Mouse (Mus musculus) liver, embryonic 15.5 days (tissue): ENCODE results near the gene Stk17b. TPM values are rescaled to one million over a fixed set of nuclear protein-coding genes. Genes with fewer than 3 reads are reported as not detected.

Experiments
- ATAC-seq: fragments of 200-750 bp; cut with Nextera tagmentation; 2 replicates; pipeline ENCODE4 v1.8.0; 2017; ENCODE audit warnings: moderate number of reproducible peaks, mild to moderate bottlenecking, moderate library complexity; ENCODE audit not compliant: insufficient read depth
- H3K27ac ChIP-seq: fragments of 300-500 bp; sonication (generic); replicated peaks from 2 replicates; pipeline ENCODE4 v1.5.1; 2015; ENCODE audit warnings: mild to moderate bottlenecking, inconsistent platforms
- H3K27me3 ChIP-seq: fragments of 300-500 bp; sonication (generic); 2 replicates; pipeline ENCODE4 v1.6.1; 2015; ENCODE audit warnings: mild to moderate bottlenecking, inconsistent platforms
- H3K36me3 ChIP-seq: fragments of 300-500 bp; sonication (generic); replicated peaks from 2 replicates; pipeline ENCODE4 v1.6.1; 2015; ENCODE audit warnings: moderate library complexity, mild to moderate bottlenecking, inconsistent platforms
- H3K4me1 ChIP-seq: fragments of 300-500 bp; sonication (generic); replicated peaks from 2 replicates; pipeline ENCODE4 v1.6.1; 2015; ENCODE audit warnings: inconsistent platforms
- H3K4me2 ChIP-seq: fragments of 300-500 bp; sonication (generic); 2 replicates; pipeline ENCODE4 v1.6.1; 2015; ENCODE audit warnings: moderate library complexity, mild to moderate bottlenecking, inconsistent platforms
- H3K4me3 ChIP-seq: fragments of 300-500 bp; sonication (generic); replicated peaks from 2 replicates; pipeline ENCODE4 v1.5.1; 2015; ENCODE audit warnings: mild to moderate bottlenecking, inconsistent platforms
- H3K9ac ChIP-seq: fragments of 300-500 bp; sonication (generic); 2 replicates; pipeline ENCODE4 v1.6.1; 2015; ENCODE audit warnings: moderate library complexity, mild to moderate bottlenecking, inconsistent platforms
- H3K9me3 ChIP-seq: fragments of 300-500 bp; sonication (generic); replicated peaks from 2 replicates; pipeline ENCODE4 v1.6.1; 2016; ENCODE audit warnings: inconsistent platforms
- WGBS: fragments of 180-500 bp; shearing (Covaris S2); methylation state at CpG from one replicate; pipeline ENCODE4 v1.1.7; 2015; ENCODE audit warnings: mixed read lengths; ENCODE audit not compliant: insufficient replicate concordance; 5-methylcytosine and 5-hydroxymethylcytosine counted together
- polyA plus RNA-seq: library from polyadenylated mRNA; unstranded; fragments of >200 nt; fragmentation: Nextera tagmentation; extraction: Ambion mirVana; gene quantifications from 2 replicates; pipeline ENCODE4 v1.2.1, GENCODE M21; 2015

Gene Stk17b
- polyA plus RNA-seq, 1 experiment from 2014 or later: 21.1 TPM

DNA sequence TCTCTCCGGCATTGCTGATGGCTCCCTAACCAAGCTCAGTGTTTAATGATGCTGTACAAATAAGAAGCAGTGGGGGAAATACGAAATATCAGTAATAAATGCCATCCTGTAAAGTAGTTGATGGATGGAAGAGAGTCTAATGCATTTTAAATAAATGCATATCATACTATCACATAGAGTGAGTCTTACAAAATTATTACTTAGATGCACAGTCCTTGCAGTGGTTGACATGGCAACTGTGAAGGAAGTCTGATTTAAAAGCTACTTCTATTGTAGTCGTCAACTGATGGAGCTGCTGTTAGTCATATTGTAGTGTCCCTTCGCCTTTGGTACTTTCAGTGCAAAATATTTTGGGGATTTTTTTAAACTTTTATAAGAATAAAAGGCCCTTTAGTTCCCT lies 26.9 kb upstream of the Stk17b start:
- no peaks in the 10 kb centered on the region for H3K9me3 ChIP-seq
- ATAC-seq: no peak
- H3K4me2 ChIP-seq: no peak overlapping the region
- H3K36me3 ChIP-seq: no peaks in the 10 kb centered on the region
- no peak overlapping the region for H3K27ac ChIP-seq
- H3K9ac ChIP-seq: no peak overlapping the region
- no peaks in the 10 kb centered on the region for H3K27me3 ChIP-seq
- H3K4me3 ChIP-seq: no peak overlapping the region
- 62% methylated on average over 4 of the region's 4 CpGs for WGBS
- no peaks in the 10 kb centered on the region for H3K4me1 ChIP-seq

DNA sequence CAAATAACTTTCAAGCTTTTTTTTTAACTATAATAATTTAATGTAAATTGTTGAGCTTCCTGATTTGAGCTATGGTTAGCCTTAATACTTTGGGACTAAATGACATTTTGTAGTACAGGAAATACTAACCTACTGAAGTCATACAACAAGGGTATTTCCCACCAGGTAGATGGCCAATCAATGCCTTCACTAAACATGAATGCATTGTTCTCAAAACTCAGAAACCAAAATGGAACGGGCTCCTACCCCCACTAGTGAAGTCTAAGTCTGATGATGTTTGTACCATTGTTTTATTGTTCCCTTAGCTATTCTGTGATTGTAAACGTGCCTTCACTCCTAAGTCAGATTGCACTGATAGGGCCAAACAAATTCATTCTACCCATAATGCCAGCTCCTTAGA lies 23.2 kb upstream of the Stk17b start:
- Histone ChIP-seq H3K27me3 (no peaks in the 10 kb centered on the region), H3K4me2 (no peak overlapping the region), H3K4me3 (no peak overlapping the region), H3K9me3 (no peaks in the 10 kb centered on the region), H3K4me1 (no peaks in the 10 kb centered on the region), H3K36me3 (no peaks in the 10 kb centered on the region), H3K27ac (no peak overlapping the region), H3K9ac (no peak overlapping the region)
- 41% methylated on average over 2 of the region's 2 CpGs for WGBS
- ATAC-seq: no peak

DNA sequence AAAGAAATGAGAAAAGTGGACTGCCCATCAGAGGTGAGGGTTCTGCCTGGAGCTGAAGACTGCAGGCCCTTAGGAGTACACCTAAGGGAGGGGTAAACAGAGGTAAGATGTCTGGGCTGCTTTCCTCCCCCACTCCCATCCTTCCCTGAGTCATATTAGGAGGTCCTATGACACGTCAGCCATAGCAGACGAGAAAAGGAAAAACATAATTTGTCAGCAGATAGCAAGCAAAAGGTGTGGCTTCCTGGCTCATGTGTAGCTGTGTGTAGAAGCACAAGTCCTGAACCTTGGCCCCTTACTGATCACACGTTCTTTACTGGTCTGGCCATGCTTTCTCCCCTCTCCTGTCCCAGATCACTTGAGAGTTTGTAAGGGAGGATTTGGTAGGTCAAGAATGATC lies 12.8 kb upstream of the Stk17b start:
- Histone ChIP-seq H3K27me3 (no peaks in the 10 kb centered on the region), H3K9me3 (no peaks in the 10 kb centered on the region), H3K27ac (no peak overlapping the region), H3K4me1 (no peaks in the 10 kb centered on the region), H3K9ac (no peak overlapping the region), H3K36me3 (no peaks in the 10 kb centered on the region), H3K4me2 (no peak overlapping the region), H3K4me3 (no peak overlapping the region)
- WGBS: 21% methylated on average over 3 of the region's 3 CpGs
- no peak for ATAC-seq

DNA sequence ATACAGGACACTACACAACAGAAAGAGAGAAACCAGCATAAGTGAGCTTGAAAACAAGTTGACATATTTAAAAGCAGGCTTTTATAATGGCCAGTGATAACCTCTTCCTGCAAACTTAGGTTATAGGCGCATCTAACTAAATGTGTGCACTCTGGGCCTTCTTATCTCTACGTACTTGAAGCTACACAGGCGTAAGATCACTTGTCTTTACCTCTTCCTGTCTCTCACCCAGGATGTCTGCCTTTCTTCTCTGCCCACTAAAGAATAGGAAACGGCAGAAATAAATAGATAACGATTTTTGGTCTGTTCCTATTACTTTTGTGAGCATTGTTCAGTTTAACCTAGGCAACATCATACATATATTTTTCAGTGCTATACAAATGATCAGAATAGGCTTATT lies 12.1 kb upstream of the Stk17b start:
- Histone ChIP-seq H3K4me3 (no peak overlapping the region), H3K9me3 (no peaks in the 10 kb centered on the region), H3K27me3 (no peaks in the 10 kb centered on the region), H3K27ac (no peak overlapping the region), H3K4me2 (no peak overlapping the region), H3K36me3 (no peaks in the 10 kb centered on the region), H3K4me1 (no peaks in the 10 kb centered on the region), H3K9ac (no peak overlapping the region)
- no peak for ATAC-seq
- WGBS: 18% methylated on average over 5 of the region's 5 CpGs

DNA sequence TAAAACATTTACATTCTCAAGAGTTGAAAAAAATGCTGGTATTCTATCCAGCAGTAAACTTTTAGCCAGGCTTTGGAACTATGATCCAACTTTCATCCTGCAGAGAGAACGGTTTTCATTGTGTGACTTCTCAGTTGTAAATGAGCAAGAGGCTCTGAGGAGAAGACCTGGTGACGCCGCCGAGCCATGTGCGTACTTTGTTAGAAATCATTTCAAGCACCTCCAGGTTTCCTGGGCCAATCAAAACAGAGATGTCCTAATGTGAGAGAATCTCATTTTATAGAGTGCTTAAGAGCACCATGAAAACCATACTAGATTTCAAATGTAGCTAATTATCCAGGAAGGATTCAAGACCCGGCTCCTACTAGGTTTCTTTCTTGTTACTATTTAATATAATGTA lies 11.2 kb upstream of the Stk17b start:
- no peaks in the 10 kb centered on the region for H3K27me3 ChIP-seq
- no peaks in the 10 kb centered on the region for H3K36me3 ChIP-seq
- H3K9me3 ChIP-seq: no peaks in the 10 kb centered on the region
- no peak overlapping the region for H3K27ac ChIP-seq
- no peak overlapping the region for H3K4me3 ChIP-seq
- no peak overlapping the region for H3K9ac ChIP-seq
- no peaks in the 10 kb centered on the region for H3K4me1 ChIP-seq
- no peak overlapping the region for H3K4me2 ChIP-seq
- 78% methylated on average over 6 of the region's 6 CpGs for WGBS
- ATAC-seq: no peak

DNA sequence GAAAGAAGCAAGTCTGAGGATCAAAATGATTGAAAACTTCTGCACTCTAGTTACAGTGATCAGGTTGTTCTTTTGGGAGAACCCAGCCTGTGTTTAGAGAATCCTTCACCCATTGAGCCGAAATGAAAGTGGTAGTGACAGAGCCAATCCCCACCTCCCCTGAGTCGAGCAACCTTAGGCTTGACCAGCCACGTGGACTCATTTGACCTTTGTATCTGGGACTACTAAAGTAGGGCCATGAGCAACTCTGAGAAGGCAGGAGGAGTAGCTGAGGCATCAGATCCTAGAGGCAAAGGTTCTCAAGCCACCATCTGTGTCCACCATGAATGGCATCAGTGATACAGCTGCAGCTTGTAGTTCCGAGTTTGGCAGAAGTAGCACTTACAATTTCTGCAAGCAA lies 10.6 kb upstream of the Stk17b start:
- no peak for ATAC-seq
- Histone ChIP-seq H3K4me2 (no peak overlapping the region), H3K36me3 (no peaks in the 10 kb centered on the region), H3K27me3 (no peaks in the 10 kb centered on the region), H3K27ac (no peak overlapping the region), H3K9me3 (no peaks in the 10 kb centered on the region), H3K9ac (no peak overlapping the region), H3K4me1 (no peaks in the 10 kb centered on the region), H3K4me3 (no peak overlapping the region)
- WGBS: 57% methylated on average over 4 of the region's 4 CpGs

DNA sequence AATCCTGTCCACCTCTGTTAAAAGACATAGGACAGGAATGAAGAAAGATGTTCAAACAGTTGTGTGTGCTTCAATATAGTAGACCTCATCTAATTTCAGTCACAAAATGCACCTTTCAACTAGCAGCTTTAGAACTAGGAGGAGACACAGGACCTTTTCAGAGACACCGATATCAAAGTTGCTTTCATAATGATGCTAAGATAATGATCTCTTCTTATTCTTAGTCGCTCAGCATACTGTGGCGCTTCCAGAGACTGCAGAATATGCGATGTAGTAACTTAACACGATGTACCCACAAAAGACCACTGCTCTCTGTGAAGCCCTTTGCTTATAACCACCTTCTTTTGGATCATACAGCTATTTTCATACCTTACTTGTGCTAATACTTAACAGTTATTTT lies 10.1 kb upstream of the Stk17b start:
- WGBS: 74% methylated on average over 5 of the region's 5 CpGs
- no peaks in the 10 kb centered on the region for H3K4me1 ChIP-seq
- no peaks in the 10 kb centered on the region for H3K36me3 ChIP-seq
- H3K9me3 ChIP-seq: no peaks in the 10 kb centered on the region
- no peak overlapping the region for H3K9ac ChIP-seq
- H3K27ac ChIP-seq: no peak overlapping the region
- no peak for ATAC-seq
- H3K4me3 ChIP-seq: no peak overlapping the region
- H3K27me3 ChIP-seq: no peaks in the 10 kb centered on the region
- no peak overlapping the region for H3K4me2 ChIP-seq

DNA sequence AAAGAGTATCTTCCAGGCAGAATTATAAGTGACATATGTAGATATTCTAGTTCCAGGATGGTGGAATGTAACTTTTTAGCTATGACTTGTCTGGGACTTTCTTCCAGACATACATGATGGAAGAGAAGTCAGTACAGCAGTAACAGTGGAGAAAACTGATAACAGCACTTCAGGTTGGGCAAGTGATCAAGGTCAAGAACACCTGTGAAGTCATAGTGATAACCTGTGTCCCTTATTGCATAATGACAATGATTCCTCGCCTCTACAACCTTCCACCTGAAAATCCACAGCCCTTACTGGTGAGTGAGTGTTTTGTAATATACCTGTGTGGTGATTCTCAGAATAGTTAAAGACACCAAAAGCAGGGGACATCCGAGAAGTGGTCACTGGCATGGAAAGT lies 9.3 kb upstream of the Stk17b start:
- H3K4me1 ChIP-seq: no peaks in the 10 kb centered on the region
- 61% methylated on average over 2 of the region's 2 CpGs for WGBS
- no peaks in the 10 kb centered on the region for H3K9me3 ChIP-seq
- H3K27me3 ChIP-seq: no peaks in the 10 kb centered on the region
- H3K27ac ChIP-seq: no peak overlapping the region
- no peak for ATAC-seq
- no peak overlapping the region for H3K9ac ChIP-seq
- no peak overlapping the region for H3K4me3 ChIP-seq
- H3K4me2 ChIP-seq: no peak overlapping the region
- no peaks in the 10 kb centered on the region for H3K36me3 ChIP-seq

DNA sequence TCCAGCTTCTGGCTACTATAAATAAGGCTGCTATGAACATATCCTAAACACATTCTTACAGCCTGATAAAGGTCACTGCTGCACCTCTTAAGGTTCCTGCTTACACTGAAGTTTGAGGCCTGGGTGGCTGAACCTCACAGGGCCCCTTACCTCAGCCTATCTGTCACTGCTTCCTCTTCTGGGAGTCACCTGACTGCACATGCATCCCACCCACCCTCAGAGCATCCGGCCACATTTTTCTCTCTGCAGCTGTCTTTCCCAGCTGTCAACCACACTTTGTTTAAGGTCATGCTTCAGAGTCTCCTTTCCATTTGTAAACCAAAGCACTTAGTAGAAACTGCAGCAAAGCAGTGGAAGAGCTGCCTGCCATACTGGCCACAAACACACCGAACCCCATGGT lies 6.3 kb upstream of the Stk17b start:
- ATAC-seq: no peak
- no peaks in the 10 kb centered on the region for H3K36me3 ChIP-seq
- H3K9ac ChIP-seq: no peak overlapping the region
- no peak overlapping the region for H3K4me3 ChIP-seq
- no peak overlapping the region for H3K27ac ChIP-seq
- H3K9me3 ChIP-seq: no peaks in the 10 kb centered on the region
- no peak overlapping the region for H3K4me2 ChIP-seq
- H3K27me3 ChIP-seq: no peaks in the 10 kb centered on the region
- H3K4me1 ChIP-seq: no peaks in the 10 kb centered on the region
- 27% methylated on average over 2 of the region's 2 CpGs for WGBS

DNA sequence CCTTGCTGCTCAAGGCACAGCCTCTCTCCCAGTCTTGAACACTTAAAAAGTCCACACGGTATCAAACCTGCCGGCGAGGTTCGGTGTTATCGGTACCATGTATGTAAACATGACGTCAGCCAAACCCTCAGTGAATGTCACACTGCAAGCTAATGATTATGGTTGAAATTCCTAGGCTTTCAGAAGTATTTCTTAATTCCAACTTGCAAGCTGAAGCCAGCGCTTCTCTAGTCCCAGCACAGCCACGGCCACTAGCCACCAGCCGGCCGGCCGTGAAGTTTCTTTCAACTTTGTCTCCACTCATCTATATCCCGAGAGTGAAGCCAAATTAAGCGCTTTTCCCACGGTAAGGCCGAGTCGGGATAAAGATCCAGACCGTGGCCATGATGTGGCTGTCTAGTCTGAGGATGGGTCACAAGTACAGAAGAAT lies 718 bp downstream of the Stk17b start:
- ATAC-seq: peak; percentile 60

DNA sequence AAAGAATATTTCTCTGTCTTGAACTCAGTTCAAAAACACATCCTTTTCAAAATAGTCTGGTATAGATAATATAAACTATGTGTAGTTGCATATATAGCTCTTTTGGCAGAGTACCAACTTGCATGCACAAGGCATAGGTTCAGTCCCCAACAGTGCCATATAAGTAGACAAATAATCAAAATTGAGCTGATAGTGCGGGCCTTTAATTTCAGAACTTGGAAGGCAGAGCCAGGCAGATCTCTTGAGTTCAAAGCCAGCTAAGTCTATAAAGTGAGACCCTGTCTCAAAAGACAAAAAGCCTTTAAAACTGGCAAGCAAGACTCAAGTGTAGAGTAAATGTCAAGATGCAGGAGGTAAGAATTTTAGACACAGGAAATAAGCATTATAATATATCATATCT lies 2.1 kb downstream of the Stk17b start:
- Histone ChIP-seq H3K27me3 (no peaks in the 10 kb centered on the region), H3K27ac (no peak overlapping the region), H3K36me3 (no peaks in the 10 kb centered on the region), H3K4me1 (peaks cover 12% of the 10 kb centered on the region), H3K4me3 (0 out of 2 replicates have a peak overlapping the region, but pooled peaks have one; percentile 25), H3K9me3 (no peaks in the 10 kb centered on the region), H3K4me2 (peak overlapping the region; percentile 47), H3K9ac (no peak overlapping the region)
- 79% methylated on average over 1 of the region's 1 CpGs for WGBS
- no peak for ATAC-seq

More for the DNA sequence above, 718 bp downstream of the Stk17b start:
- Histone ChIP-seq H3K4me1 (peaks cover 12% of the 10 kb centered on the region), H3K4me3 (peak overlapping the region; percentile 98), H3K4me2 (peak overlapping the region; percentile 71), H3K27me3 (no peaks in the 10 kb centered on the region), H3K9ac (peak overlapping the region; percentile 99), H3K36me3 (no peaks in the 10 kb centered on the region), H3K27ac (peak overlapping the region; percentile 97), H3K9me3 (no peaks in the 10 kb centered on the region)
- 1% methylated on average over 17 of the region's 17 CpGs for WGBS

DNA sequence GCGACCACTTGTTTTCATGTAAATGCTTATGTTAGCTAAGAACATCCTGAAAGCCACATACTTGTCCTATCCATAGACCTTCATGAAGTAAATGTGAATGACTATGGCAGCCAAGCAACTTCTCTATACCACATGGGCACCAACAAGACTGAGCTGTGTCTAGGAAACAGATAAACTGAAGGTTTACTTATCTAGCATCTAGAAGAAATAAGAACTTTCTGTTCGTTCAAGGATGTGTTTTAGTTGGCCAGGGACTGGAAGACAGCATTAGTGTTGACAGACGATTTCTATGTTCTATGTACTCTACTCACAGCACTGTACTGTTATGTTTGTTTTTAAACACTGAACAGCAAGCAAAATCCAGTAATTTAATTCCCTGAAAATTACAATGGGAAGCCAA lies 2.9 kb downstream of the Stk17b start:
- no peaks in the 10 kb centered on the region for H3K36me3 ChIP-seq
- no peak for ATAC-seq
- H3K27ac ChIP-seq: no peak overlapping the region
- H3K9ac ChIP-seq: no peak overlapping the region
- H3K9me3 ChIP-seq: no peaks in the 10 kb centered on the region
- no peaks in the 10 kb centered on the region for H3K27me3 ChIP-seq
- no peak overlapping the region; the same call in 1 of the 2 replicates for H3K4me3 ChIP-seq
- 40% methylated on average over 3 of the region's 3 CpGs for WGBS
- peaks cover 12% of the 10 kb centered on the region for H3K4me1 ChIP-seq
- H3K4me2 ChIP-seq: peak overlapping the region; percentile 39; the same call in 1 of the 2 replicates
